Mouse (Mus musculus) heart, embryonic 11.5 days (tissue): ENCODE results near the gene Gm11549. TPM values are rescaled to one million over a fixed set of nuclear protein-coding genes. Genes with fewer than 3 reads are reported as not detected.

ENCODE experiments used
- ATAC-seq: fragments of 200-750 bp; cut with Nextera tagmentation; replicated peaks from 2 replicates; pipeline ENCODE4 v1.8.0; 2017; ENCODE audit warnings: moderate library complexity; ENCODE audit not compliant: insufficient number of reproducible peaks, low FRiP score, low TSS enrichment
- H3K27ac ChIP-seq: fragments of 300-500 bp; sonication (generic); 2 replicates; pipeline ENCODE4 v1.5.1; 2014; ENCODE audit warnings: mild to moderate bottlenecking, low read depth, low read length
- H3K27me3 ChIP-seq: fragments of 300-500 bp; sonication (generic); 2 replicates; pipeline ENCODE4 v1.6.1; 2014; ENCODE audit warnings: mild to moderate bottlenecking, low read length, mixed read lengths; ENCODE audit not compliant: control insufficient read depth, insufficient read depth
- H3K36me3 ChIP-seq: fragments of 300-500 bp; sonication (generic); 2 replicates; pipeline ENCODE4 v1.6.1; 2014; ENCODE audit warnings: mild to moderate bottlenecking, low read length, moderate library complexity, mixed read lengths; ENCODE audit not compliant: control insufficient read depth, insufficient read depth
- H3K4me1 ChIP-seq: fragments of 300-500 bp; sonication (generic); 2 replicates; pipeline ENCODE4 v1.6.1; 2014; ENCODE audit warnings: low read length; ENCODE audit not compliant: control insufficient read depth, insufficient read depth
- H3K4me2 ChIP-seq: fragments of 300-500 bp; sonication (generic); 2 replicates; pipeline ENCODE4 v1.6.1; 2014; ENCODE audit warnings: mild to moderate bottlenecking, moderate library complexity
- H3K4me3 ChIP-seq: fragments of 300-500 bp; sonication (generic); 2 replicates; pipeline ENCODE4 v1.5.1; 2014; ENCODE audit warnings: low read depth, low read length
- H3K9ac ChIP-seq: fragments of 300-500 bp; sonication (generic); 2 replicates; pipeline ENCODE4 v1.6.1; 2014; ENCODE audit warnings: mild to moderate bottlenecking, low read depth, low read length, moderate library complexity
- H3K9me3 ChIP-seq: fragments of 300-500 bp; sonication (generic); replicated peaks from 2 replicates; pipeline ENCODE4 v1.6.1; 2016; ENCODE audit warnings: low read length; ENCODE audit not compliant: control insufficient read depth
- WGBS: fragments of 180-500 bp; shearing (Covaris S2); extraction: QIAGEN DNeasy Blood & Tissue Kit; methylation state at CpG from one replicate; pipeline ENCODE4 v1.1.7; 2014; ENCODE audit not compliant: insufficient replicate concordance; 5-methylcytosine and 5-hydroxymethylcytosine counted together
- polyA plus RNA-seq: library from polyadenylated mRNA; unstranded; fragments of >200 nt; fragmentation: Nextera tagmentation; extraction: Ambion mirVana; gene quantifications from 2 replicates; pipeline ENCODE4 v1.2.1, GENCODE M21; 2014

Gm11549 gene
- polyA plus RNA-seq, 1 experiment from 2014 or later: 0.16 TPM

GRCm38 (mm10) chr3:36501546-36501945, 20.1 kb downstream of the Gm11549 start:
- no peak for ATAC-seq
- no peak overlapping the region for H3K9ac ChIP-seq
- no peaks in the 10 kb centered on the region for H3K9me3 ChIP-seq
- no peaks in the 10 kb centered on the region for H3K27me3 ChIP-seq
- H3K4me2 ChIP-seq: no peak overlapping the region
- H3K27ac ChIP-seq: no peak overlapping the region
- 61% methylated on average over 7 of the region's 7 CpGs for WGBS
- H3K36me3 ChIP-seq: no peaks in the 10 kb centered on the region
- H3K4me3 ChIP-seq: no peak overlapping the region
- H3K4me1 ChIP-seq: no peaks in the 10 kb centered on the region

GRCm38 (mm10) chr3:36500976-36501375, 20.6 kb downstream of the Gm11549 start:
- no peaks in the 10 kb centered on the region for H3K4me1 ChIP-seq
- H3K9me3 ChIP-seq: no peaks in the 10 kb centered on the region
- H3K36me3 ChIP-seq: no peaks in the 10 kb centered on the region
- no peak overlapping the region for H3K27ac ChIP-seq
- no peaks in the 10 kb centered on the region for H3K27me3 ChIP-seq
- 74% methylated on average over 8 of the region's 8 CpGs for WGBS
- no peak overlapping the region for H3K4me3 ChIP-seq
- no peak for ATAC-seq
- no peak overlapping the region for H3K9ac ChIP-seq
- H3K4me2 ChIP-seq: no peak overlapping the region

- Histone ChIP-seq H3K4me2 (no peak overlapping the region), H3K9me3 (no peaks in the 10 kb centered on the region), H3K4me1 (no peaks in the 10 kb centered on the region), H3K27ac (no peak overlapping the region), H3K4me3 (no peak overlapping the region), H3K27me3 (no peaks in the 10 kb centered on the region), H3K9ac (no peak overlapping the region), H3K36me3 (no peaks in the 10 kb centered on the region)
- 91% methylated on average over 7 of the region's 7 CpGs for WGBS
- no peak for ATAC-seq
Observed at GRCm38 (mm10) chr3:36499418-36499817, 22.2 kb downstream of the Gm11549 start.

GRCm38 (mm10) chr3:36498224-36498623, 23.4 kb downstream of the Gm11549 start:
- H3K9ac ChIP-seq: no peak overlapping the region

GRCm38 (mm10) chr3:36496746-36497145, 24.9 kb downstream of the Gm11549 start:
- WGBS: 14% methylated on average over 14 of the region's 14 CpGs
- Histone ChIP-seq H3K9ac (no peak overlapping the region), H3K27me3 (no peaks in the 10 kb centered on the region), H3K27ac (no peak overlapping the region), H3K36me3 (no peaks in the 10 kb centered on the region), H3K4me3 (no peak overlapping the region), H3K9me3 (no peaks in the 10 kb centered on the region), H3K4me1 (0 out of 2 replicates have a peak, but pooled peaks cover 5% of the 10 kb centered on the region), H3K4me2 (no peak overlapping the region)
- ATAC-seq: no peak

More at GRCm38 (mm10) chr3:36498224-36498623, 23.4 kb downstream of the Gm11549 start:
- Histone ChIP-seq H3K36me3 (no peaks in the 10 kb centered on the region), H3K4me2 (no peak overlapping the region), H3K4me1 (no peaks in the 10 kb centered on the region), H3K27ac (no peak overlapping the region), H3K27me3 (no peaks in the 10 kb centered on the region), H3K9me3 (no peaks in the 10 kb centered on the region), H3K4me3 (no peak overlapping the region)
- 89% methylated on average over 6 of the region's 6 CpGs for WGBS
- ATAC-seq: no peak

- H3K36me3 ChIP-seq: no peaks in the 10 kb centered on the region
- no peak overlapping the region for H3K27ac ChIP-seq
- no peak overlapping the region for H3K4me2 ChIP-seq
- no peak overlapping the region for H3K9ac ChIP-seq
- 80% methylated on average over 9 of the region's 9 CpGs for WGBS
- no peak for ATAC-seq
- H3K4me1 ChIP-seq: 0 out of 2 replicates have a peak, but pooled peaks cover 5% of the 10 kb centered on the region
- no peaks in the 10 kb centered on the region for H3K9me3 ChIP-seq
- H3K27me3 ChIP-seq: no peaks in the 10 kb centered on the region
- H3K4me3 ChIP-seq: no peak overlapping the region
Observed at GRCm38 (mm10) chr3:36496273-36496672, 25.3 kb downstream of the Gm11549 start.

- H3K36me3 ChIP-seq: no peaks in the 10 kb centered on the region
- no peak overlapping the region for H3K9ac ChIP-seq
- H3K27me3 ChIP-seq: no peaks in the 10 kb centered on the region
- H3K4me3 ChIP-seq: no peak overlapping the region
- H3K27ac ChIP-seq: no peak overlapping the region
- no peak; the same call in 1 of the 2 replicates for ATAC-seq
- 0 out of 2 replicates have a peak overlapping the region, but pooled peaks have one; percentile 31 for H3K4me2 ChIP-seq
- WGBS: 8% methylated on average over 6 of the region's 6 CpGs
- H3K9me3 ChIP-seq: no peaks in the 10 kb centered on the region
- H3K4me1 ChIP-seq: 0 out of 2 replicates have a peak, but pooled peaks cover 5% of the 10 kb centered on the region
Observed at GRCm38 (mm10) chr3:36495436-36495835, 26.2 kb downstream of the Gm11549 start.

- no peak overlapping the region for H3K4me2 ChIP-seq
- no peak overlapping the region for H3K9ac ChIP-seq
- H3K4me1 ChIP-seq: 0 out of 2 replicates have a peak, but pooled peaks cover 5% of the 10 kb centered on the region
- H3K4me3 ChIP-seq: no peak overlapping the region
- no peaks in the 10 kb centered on the region for H3K27me3 ChIP-seq
- 74% methylated on average over 2 of the region's 2 CpGs for WGBS
- no peak for ATAC-seq
- H3K9me3 ChIP-seq: no peaks in the 10 kb centered on the region
- no peaks in the 10 kb centered on the region for H3K36me3 ChIP-seq
- no peak overlapping the region for H3K27ac ChIP-seq
Observed at GRCm38 (mm10) chr3:36494613-36495012, 27.0 kb downstream of the Gm11549 start.

- H3K36me3 ChIP-seq: no peaks in the 10 kb centered on the region
Observed at GRCm38 (mm10) chr3:36493641-36494283, 27.9 kb downstream of the Gm11549 start.

More at GRCm38 (mm10) chr3:36493641-36494283, 27.9 kb downstream of the Gm11549 start:
- WGBS: 48% methylated on average over 6 of the region's 6 CpGs
- Histone ChIP-seq H3K27ac (no peak overlapping the region), H3K4me2 (no peak overlapping the region), H3K9ac (no peak overlapping the region), H3K27me3 (no peaks in the 10 kb centered on the region), H3K4me3 (no peak overlapping the region), H3K9me3 (no peaks in the 10 kb centered on the region), H3K4me1 (0 out of 2 replicates have a peak, but pooled peaks cover 5% of the 10 kb centered on the region)
- no peak for ATAC-seq
